Mouse (Mus musculus) olfactory bulb, adult 2 months (tissue): ENCODE measurements around the gene Zfp597.

Source experiments
- CTCF ChIP-seq: fragments of 200-500 bp; IDR thresholded peaks from 2 replicates; pipeline ENCODE4 v1.5.1; 2012; ENCODE audit warnings: low read depth, mild to moderate bottlenecking, low read length, moderate library complexity; ENCODE audit not compliant: insufficient read depth
- POLR2A ChIP-seq: fragments of 200-500 bp; IDR thresholded peaks from 2 replicates; pipeline ENCODE4 v1.6.1; 2012; ENCODE audit warnings: mild to moderate bottlenecking, low read depth, low read length, moderate library complexity; ENCODE audit not compliant: insufficient read depth

DNA sequence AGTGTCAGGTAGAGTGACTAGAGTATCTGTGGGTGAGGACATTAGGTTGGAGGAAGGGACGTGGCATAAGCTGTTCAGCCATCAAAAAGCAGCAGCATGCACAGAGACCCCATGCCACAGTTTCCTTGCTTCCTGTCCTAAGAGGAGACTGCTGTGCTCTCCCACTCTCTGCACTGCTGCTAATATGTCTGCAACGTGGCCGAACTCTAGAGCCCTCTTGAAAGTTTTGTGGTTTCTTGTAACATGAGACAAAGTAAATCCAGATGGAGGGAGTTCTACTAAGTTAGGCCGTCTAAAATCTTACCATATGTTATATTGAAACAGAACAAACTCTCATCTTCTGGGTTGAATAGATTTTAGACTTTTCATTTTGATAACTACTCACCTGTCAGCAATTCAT, 39.6 kb upstream of the Zfp597 start:
- TF ChIP-seq CTCF: no peak
- no peak for TF ChIP-seq POLR2A
